Mouse (Mus musculus) erythroblast, adult 5-6 weeks (primary cell): ENCODE measurements around the gene Spaca6. TPM values are rescaled to one million over a fixed set of nuclear protein-coding genes. Genes with fewer than 3 reads are reported as not detected.

Experiments used
- ATAC-seq: replicated peaks from 2 replicates; pipeline ENCODE4 v1.8.0; 2016; ENCODE audit warnings: moderate number of reproducible peaks, mild to moderate bottlenecking, moderate TSS enrichment, inconsistent platforms; ENCODE audit not compliant: poor library complexity, low FRiP score, severe bottlenecking
- total RNA-seq, 2 experiments: library from RNA; stranded (forward) in 1 of 2; stranded (reverse) in 1 of 2; fragments of 150-400 nt in 1 of 2; fragments of 200-764, 138-1000 nt in 1 of 2; gene quantifications; 2 replicates each; pipeline versions ENCODE4 v1.2.3 to v1.2.4; 2015 to 2017; ENCODE audit warnings: low replicate concordance in 2 of 2

Gene Spaca6
- total RNA-seq (2015; ENCODE audit: low replicate concordance) (not detected in 2 replicates), total RNA-seq (2017; ENCODE audit: low replicate concordance) (not detected in 2 replicates)

- ATAC-seq, result no peak
Observed at GRCm38 (mm10) chr17:17826751-17827657, at the start of gene Spaca6. Gene Spaca6 (plus strand): TSS chr17:17827158.

DNA sequence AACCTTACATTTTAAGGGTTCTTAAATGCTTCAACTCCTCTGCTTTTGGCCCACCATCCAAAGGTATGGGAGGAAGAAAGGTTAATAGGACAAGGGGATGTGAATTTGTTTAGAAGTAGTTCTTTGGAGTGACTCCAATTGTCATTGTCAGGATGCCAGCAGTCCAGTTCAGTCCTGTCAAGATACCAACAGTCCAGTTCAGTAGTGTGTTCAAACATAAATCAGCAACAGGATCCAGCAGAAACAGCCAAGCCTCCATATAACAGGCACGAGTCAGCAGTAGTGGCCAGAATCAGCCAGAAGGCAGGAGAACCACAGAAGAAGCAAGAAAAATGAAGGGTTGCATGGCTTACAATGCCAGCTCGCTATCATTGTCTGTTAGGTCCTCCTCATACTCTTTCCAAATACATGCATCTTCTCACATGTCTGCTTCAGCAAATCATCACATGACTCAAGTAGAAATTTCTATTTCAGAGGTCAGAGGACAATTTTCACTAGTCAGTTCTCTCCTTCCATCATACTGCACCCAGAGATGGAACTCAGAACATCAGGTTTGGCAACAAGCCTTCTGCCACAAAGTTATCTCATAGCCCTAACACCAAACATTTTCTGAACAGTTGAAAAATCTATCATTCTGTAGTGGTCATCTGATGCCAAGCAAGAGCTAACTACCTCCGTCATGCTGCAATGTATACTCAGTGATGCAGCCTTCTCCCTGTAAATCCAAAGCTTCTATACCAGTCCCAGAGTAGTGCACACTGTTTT, 35.9 kb upstream of the Spaca6 start:
- no peak for ATAC-seq

- no peak for ATAC-seq
Observed at GRCm38 (mm10) chr17:17792578-17792977, 34.4 kb upstream of the Spaca6 start.

- no peak for ATAC-seq
Observed at GRCm38 (mm10) chr17:17795527-17795926, 31.4 kb upstream of the Spaca6 start.

- ATAC-seq, result no peak
Observed at GRCm38 (mm10) chr17:17823612-17824336, 3.2 kb upstream of the Spaca6 start.

DNA sequence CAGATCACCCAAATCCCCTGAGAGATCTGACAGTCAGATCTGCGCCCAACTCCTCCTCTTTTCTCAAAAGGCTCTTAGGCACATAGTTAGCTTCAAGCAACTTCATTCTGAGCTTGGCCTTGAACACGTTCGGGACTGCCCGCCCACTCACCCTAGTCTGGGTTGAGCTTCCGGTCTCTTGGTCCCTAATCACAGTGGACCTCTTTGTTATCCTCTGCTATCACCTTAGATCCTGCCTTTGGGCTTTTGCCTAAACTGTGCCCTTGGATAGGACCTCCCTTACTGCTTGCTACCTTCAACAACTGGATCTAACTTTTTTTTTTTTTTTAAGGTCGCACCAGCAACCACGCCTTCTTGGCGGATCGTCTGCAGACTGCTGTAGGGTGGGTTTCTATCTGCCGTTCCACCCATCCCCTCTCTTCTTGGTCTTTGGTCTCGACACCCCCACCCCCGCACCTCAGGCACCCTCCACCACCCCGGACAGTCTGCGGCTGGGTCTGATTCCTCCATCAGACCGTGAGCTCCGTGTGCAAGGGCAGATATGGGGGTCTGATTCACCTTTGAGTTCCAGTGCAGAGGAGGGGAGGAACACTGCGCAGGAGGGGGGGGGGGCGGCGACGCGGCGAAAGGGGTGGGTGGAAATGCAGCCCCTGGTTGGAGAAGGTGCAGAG, 902 bp upstream of the Spaca6 start:
- ATAC-seq, result no peak

GRCm38 (mm10) chr17:17827658-17828190, 766 bp downstream of the Spaca6 start:
- ATAC-seq, result no peak

GRCm38 (mm10) chr17:17828191-17828981, 1.4 kb downstream of the Spaca6 start:
- ATAC-seq, result no peak

DNA sequence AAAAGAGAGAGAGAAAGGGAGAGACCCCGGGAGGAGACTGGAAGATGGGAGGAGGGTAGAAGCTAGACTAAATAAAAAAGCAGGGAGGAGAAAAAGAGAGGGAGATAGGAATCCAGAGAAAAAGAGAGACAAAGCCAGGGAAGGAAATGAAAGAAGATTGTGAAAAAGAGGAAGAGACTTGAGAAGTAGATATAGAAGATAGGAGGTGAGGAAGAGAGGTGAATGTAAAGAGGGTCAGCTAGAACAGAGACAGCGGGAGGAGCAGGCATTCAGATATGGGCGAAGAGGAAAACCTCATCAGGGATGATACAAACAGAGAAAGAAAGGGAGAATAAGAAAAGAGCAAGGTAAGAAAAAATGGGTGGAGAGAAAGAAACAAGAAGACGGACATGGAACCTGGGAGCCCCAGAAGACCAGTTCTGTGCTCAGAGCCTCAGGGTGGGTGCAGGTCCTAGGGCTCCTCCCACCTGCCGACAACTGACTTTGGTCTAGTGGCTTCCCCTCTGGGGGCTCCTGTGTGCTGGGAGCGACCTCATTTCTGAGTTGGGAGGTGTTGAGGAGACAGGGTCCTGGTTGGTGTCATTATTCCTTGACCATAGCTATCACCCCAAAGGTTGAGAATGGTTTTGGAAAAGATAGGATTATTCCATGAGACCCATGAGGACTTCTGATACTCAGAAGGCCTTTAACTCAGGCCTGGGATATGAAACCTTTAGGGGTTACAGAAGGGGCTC, 2.3 kb downstream of the Spaca6 start:
- ATAC-seq, result no peak

DNA sequence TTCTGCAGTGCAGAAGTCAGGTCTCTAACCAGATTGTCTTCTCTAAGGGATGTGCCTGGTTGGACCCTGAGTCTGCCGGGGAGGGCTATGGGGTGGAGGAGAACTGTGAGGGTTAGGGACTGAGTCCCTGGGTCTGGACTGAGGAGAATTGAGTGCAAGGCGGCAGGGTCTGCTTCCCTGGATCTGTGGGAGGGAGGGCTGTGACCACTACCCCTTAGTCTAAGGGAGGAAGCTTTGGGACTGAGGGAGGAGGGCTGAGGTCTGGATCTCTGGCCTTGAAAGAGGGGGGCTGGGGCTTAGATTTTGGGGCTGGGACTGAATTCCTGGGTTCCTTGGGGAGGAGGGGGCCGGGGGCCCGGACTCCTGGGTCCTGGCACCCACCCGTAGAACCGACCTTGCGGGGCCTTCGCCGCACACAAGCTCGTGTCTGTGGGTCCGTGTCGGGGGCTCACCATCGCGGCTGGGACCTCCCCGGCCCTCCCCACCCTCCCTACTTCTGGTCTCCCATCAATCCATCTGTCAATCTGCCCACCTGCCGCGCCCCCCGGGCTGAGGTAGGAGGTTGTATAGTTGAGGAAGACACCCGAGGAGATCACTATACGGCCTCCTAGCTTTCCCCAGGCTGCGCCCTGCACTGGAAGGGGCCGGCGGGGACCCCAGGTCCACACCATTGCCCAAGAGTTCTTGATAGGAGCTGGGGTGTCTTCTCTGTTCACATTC, 3.0 kb downstream of the Spaca6 start:
- ATAC-seq, result no peak

DNA sequence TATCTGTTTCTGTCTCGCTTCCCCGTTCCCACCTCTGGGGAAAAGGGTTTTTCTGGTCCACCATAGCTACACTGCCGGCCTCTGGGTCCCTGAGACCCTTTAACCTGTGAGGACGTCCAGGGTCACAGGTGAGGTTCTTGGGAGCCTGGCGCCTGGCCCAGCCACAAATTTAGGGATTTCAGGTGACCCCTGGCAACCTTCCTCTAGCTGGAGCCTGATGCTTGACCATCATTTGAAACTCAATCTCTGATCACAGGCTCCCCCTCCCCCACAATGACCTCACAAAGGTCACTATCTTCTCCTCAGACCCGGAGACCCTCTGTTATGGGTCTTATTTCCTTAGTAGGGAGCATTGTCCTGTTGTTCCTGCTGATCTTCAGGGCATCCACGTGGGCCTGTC, 3.8 kb downstream of the Spaca6 start:
- no peak for ATAC-seq

GRCm38 (mm10) chr17:17834896-17835295, 7.9 kb downstream of the Spaca6 start:
- ATAC-seq, result no peak

DNA sequence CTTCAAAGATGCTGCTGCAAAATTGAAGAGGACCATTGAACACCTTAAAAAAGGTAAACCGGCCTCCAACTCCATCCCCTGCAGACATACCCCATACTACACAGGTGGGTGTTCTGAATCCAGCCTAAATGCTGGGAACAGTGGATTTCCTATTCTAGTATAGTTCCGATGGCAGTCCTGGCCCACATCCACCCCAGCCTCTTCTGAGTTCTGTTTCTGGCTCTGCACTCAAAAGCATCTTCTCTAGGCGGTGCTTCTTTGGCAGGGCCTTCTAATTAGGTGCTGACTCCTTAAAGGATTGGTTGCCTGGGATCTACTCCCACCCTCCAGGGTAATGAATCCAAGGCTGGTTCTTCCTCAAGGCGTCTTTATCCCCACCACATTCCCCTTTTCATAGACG, 9.1 kb downstream of the Spaca6 start:
- no peak for ATAC-seq

DNA sequence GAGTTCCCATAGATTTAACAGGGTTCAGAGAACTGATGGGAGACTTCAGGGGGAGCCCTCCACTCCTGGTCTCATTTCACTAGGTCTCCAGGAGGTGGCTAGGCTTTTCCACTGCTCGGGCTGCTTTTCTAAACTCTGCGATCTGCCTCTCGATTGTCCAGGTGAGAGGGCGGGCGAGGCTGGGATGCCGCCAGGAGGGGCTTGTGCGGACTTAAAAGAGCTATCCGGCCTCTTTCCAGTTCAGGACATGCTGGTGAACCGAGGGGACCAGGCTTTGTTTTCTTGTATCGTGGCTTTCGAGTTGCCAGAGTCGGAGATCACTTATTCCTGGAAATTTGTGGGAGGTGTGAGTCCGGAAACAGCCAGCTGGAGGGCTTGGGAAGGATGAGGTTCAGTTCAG, 10.5 kb downstream of the Spaca6 start:
- no peak for ATAC-seq

GRCm38 (mm10) chr17:17837919-17838701, 11.2 kb downstream of the Spaca6 start:
- ATAC-seq, result peak; percentile 99

- ATAC-seq, result no peak
Observed at GRCm38 (mm10) chr17:17839276-17839675, 12.3 kb downstream of the Spaca6 start.

- ATAC-seq, result no peak
Observed at GRCm38 (mm10) chr17:17840796-17841195, 13.8 kb downstream of the Spaca6 start.
